Mouse (Mus musculus) B cell, adult 2 months (primary cell): ENCODE data around the gene Tspan5.

Source experiments
- DNase-seq, 2 experiments: peaks; one replicate each; pipeline ENCODE4 v3.0.0; 2022

The Tspan5 gene

DNA sequence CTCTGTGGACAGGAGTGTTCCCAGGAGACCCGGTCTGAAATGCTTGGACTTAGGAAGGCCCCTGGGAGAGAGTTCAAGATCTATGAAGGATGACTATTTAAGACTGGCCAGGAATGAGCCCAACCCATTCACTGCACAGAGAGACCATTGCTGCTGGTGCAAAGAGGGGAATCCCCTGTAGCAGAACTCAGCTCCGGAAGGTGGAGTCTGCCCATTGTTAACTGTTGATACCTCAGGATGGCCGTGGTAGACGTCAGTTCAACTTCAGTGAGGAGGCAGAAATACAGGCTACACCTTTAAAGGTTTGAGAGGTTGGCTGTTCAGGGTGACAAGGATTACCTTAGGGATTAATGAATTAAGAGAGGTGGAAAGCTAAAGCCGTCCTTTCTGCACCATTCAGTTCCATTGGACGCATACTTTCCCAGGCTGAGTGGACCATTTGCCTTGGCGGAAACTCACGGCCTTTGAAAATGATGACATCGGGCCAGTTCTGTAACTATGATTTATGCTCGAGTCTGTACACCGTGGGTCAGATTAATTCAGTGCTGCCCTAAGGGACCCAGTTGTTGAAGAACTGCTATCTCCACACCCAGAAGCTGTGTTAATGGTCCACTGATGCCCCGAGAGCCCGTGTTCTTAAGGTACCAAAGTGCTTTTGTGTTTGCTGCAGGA is 71.3 kb downstream of the Tspan5 start:
- no peak for DNase-seq

GRCm38 (mm10) chr3:138814457-138814856 is 72.5 kb downstream of the Tspan5 start:
- no peak for DNase-seq

GRCm38 (mm10) chr3:138815127-138815837 is 73.3 kb downstream of the Tspan5 start:
- no peak for DNase-seq

DNA sequence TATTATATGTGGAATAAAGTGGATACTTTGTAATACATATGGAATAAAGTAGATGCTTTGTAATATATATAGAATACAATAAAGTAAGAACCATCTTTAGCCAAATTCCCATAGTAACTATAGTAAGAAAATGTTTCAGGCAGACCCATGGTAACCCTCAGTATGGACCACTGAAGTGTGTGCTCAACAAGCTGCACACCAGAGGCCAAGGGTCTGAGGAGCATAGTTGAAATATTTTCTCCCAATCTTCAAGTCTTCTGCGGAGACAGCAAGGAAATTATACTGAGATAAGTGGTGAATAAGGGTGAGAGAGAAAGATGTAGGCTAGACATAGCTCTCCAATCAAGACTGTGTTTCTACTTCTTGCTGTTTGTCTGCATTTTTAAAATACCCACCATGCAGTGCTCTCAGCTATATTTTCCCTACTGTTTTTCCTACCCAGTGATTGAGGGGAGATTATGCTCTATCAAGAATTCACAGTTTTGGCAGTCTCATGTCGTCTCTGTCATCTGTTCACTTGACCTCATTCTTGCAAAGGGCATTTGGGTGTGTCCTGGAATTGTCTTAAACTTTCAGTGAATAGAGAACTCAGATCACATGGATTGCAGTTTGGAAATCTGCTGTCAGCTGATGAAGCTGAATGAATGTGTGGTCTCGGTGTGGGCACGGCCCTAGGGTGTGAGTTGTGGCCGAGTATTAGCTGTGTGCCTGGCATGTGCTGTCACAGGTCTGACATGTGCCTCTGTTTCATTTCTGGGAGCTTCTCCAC is 75.1 kb downstream of the Tspan5 start:
- no peak for DNase-seq

- no peak for DNase-seq
These were observed 77.9 kb downstream of the Tspan5 start for GRCm38 (mm10) chr3:138819862-138820261.

DNA sequence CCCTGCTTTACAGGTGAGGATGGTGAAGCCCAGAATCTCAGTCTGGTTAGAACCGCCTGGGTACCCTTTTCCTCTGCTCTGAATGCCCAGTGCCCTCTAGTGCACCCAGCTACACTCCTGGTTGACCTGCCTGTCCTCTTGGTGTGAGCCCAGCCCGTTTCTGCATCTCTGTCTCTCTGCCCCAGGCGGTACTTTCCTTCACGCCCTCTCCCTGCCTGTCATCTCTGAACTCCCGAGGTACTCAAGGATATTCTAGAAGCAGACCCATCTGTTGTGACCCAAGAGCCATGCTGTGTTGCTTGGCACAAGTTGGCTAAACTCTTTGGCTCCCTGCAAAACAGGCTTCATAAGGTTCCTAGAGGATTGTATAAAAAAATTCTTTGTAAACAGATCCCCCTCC is 78.3 kb downstream of the Tspan5 start:
- no peak for DNase-seq

DNA sequence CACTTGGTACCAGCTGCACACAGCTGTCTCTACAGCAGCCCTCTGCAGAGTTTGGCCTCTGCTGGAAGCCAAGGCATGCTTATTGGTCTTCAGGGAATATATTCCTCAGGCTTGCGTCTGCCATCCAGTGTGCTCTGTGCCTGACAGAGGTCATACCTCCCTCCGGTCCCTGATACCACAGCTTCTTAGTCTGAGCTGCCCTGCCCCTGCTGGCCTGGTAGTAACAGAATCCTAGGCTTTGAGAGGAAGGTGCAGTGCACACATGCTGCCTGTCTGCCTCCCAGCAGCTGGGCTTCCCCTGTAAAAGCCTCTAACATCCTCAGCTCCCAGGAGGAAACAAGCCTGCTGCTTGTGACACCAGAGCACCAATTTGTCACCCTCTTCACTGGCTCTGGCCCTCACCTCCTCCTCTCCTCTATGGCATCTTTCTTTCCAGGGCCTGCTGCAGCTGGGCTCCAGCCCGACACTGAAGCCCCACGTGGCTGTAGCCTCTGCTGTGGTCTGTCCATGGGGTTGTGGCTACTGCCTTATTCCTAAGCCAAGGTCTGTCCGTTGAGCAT is 80.0 kb downstream of the Tspan5 start:
- no peak for DNase-seq

GRCm38 (mm10) chr3:138823857-138824256 is 81.9 kb downstream of the Tspan5 start:
- DNase-seq: no peak

GRCm38 (mm10) chr3:138825296-138825695 is 83.3 kb downstream of the Tspan5 start:
- DNase-seq: no peak

DNA sequence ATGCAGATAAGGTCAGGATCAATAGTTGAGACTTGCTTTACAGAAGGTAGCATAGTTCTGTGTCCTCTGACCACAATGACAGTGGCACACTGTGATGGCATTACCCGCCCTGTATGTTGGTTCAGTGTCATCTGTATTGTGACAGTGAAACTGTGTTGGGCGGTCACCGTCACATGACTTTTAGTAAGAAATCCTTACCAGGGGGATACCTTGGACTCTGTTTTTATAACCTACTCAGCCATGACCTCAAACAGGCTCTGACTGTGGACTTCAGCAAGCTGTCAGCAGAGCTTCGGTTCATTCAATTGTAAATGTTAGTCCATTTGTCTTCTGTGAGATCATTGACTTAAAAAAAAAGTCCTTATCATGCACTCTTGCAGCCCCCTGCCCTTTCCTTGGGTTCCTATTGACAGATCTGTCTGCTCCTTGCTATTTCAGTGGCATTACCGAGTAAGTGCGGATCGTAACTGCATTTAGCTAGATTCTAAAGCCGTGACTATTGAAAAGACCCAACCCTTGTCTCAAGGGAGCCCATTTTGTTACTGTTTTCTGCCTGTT is 84.3 kb downstream of the Tspan5 start:
- DNase-seq: no peak

GRCm38 (mm10) chr3:138832827-138833517 is 91.0 kb downstream of the Tspan5 start:
- DNase-seq: no peak

DNA sequence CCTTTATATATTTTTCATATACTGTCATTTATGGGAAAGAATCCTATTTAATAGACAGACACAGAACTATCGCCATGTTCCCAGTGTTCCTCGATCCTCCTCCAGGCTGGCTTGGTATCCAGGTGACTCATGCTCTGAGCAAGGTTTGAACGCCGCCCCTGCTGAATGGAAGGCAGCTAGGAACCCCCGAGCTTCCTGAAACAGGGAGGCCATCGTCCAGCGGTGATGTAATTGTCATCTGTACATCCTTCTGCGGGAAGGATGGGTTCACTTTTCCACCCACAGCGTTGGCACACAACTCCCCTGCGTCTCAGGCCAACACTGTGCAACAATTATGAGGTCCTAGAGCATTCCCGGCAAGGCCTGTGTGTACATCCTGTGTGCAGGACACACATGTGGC is 92.2 kb downstream of the Tspan5 start:
- no peak for DNase-seq

GRCm38 (mm10) chr3:138836937-138837336 is 94.9 kb downstream of the Tspan5 start:
- no peak for DNase-seq

GRCm38 (mm10) chr3:138837651-138838050 is 95.7 kb downstream of the Tspan5 start:
- DNase-seq: no peak

GRCm38 (mm10) chr3:138839656-138840055 is 97.7 kb downstream of the Tspan5 start:
- no peak for DNase-seq

GRCm38 (mm10) chr3:138841288-138841687 is 99.3 kb downstream of the Tspan5 start:
- no peak for DNase-seq

DNA sequence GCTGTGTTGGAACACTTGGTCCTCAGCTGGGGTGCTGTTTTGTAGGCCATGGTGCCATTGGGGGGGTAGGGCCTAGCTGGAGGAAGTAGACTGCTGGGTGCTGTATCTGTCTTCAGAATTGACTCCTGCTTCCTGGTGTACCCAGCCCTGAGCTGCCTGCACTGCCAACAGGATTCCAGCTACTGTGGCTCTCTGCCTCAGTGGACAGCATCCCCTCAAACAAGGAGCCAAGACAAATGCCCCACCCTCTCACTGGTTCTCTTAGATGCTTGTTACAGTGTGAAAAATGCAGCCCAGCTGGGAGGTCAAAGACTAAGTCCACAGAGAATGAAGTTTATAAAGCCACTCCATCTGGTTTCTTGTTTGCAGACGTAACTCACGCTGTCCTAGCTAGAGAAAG is 101.2 kb downstream of the Tspan5 start:
- no peak for DNase-seq

GRCm38 (mm10) chr3:138843641-138844040 is 101.6 kb downstream of the Tspan5 start:
- no peak for DNase-seq

- no peak for DNase-seq
These were observed 103.8 kb downstream of the Tspan5 start for GRCm38 (mm10) chr3:138845820-138846219.

- DNase-seq: no peak
These were observed 105.8 kb downstream of the Tspan5 start for GRCm38 (mm10) chr3:138847809-138848208.

GRCm38 (mm10) chr3:138849755-138850301 is 107.8 kb downstream of the Tspan5 start:
- no peak for DNase-seq

- DNase-seq: no peak
These were observed 109.9 kb downstream of the Tspan5 start for GRCm38 (mm10) chr3:138851876-138852275.
